Mouse (Mus musculus) activated CD4-positive, CD25-positive, alpha-beta regulatory T cell, adult 4 months (primary cell): ENCODE results near the gene Fam20c. TPM values are rescaled to one million over a fixed set of nuclear protein-coding genes. Genes with fewer than 3 reads are reported as not detected.

Source experiments
- ATAC-seq: one replicate; pipeline ENCODE4 v1.8.0; 2017
- polyA plus RNA-seq, 2 experiments: library from polyadenylated mRNA; unstranded; fragments of 100-300 nt; shearing (Covaris generic); gene quantifications; one replicate each; pipeline ENCODE4 v1.2.1; 2017

The Fam20c gene
- polyA plus RNA-seq, 2 experiments from 2014 or later: not detected

GRCm38 (mm10) chr5:138757135-138757534 lies 2.8 kb downstream of the Fam20c start:
- ATAC-seq: no peak

DNA sequence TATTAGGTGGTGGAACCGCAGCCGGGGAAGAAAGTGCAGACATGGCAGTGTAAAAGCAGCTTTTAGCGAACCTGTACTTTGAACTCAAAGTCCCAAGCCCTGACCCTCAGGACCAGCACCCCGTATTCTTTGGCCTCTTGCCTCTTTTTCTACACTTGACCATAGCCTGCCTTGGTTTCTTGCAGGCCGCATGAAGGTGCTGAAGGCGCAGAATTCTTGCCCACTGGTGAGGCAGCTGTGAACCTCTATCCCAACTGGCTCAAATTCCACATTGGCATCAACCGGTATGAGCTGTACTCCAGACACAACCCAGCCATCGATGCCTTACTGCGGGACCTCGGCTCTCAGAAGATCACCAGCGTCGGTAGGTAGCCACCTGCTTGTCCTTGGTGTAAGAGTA lies 3.3 kb downstream of the Fam20c start:
- no peak for ATAC-seq

DNA sequence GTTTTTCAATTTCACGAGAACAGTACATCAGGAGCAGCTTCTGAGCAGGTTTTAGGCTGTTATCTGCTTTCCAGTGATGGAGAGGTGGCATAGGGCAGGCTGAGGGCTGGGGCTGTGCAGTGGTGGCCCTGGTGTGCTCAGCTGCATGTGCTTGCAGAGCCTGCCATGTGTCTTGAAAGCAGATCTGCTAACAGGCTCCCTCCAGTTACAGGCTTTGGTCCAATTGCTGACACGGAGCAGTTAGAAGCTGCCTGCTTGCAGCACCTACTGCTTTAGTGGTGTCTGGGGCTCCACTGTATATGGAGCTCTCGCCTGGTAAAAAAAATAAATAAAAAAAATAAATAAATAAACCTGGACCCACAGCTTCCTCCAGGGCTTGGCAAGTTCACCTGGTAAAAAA lies 4.2 kb downstream of the Fam20c start:
- no peak for ATAC-seq

- ATAC-seq: no peak
Measured at GRCm38 (mm10) chr5:138761836-138762334, 7.6 kb downstream of the Fam20c start.

- no peak for ATAC-seq
Measured at GRCm38 (mm10) chr5:138762361-138762760, 8.0 kb downstream of the Fam20c start.

GRCm38 (mm10) chr5:138764601-138765000 lies 10.3 kb downstream of the Fam20c start:
- ATAC-seq: no peak

- ATAC-seq: no peak
Measured at GRCm38 (mm10) chr5:138767650-138768049, 13.3 kb downstream of the Fam20c start.

DNA sequence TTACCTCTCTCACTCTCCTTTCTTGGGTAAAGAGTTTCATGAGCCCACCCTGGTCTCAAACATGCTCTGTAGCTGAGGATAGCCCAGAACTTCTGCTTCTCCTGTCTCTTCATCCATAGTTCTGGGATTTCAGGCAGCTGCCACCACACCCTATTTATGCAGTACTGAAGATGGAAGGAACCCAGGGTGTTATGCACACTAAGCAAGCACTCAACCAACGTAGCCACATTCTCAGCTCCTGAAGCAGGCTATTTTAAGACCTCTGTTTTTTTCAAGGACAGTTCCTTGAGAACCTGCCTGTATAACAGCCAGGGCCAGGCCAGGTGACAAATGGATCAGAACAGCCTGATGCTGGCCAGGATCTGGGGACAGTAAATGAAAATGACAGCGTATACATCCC lies 14.4 kb downstream of the Fam20c start:
- no peak for ATAC-seq

DNA sequence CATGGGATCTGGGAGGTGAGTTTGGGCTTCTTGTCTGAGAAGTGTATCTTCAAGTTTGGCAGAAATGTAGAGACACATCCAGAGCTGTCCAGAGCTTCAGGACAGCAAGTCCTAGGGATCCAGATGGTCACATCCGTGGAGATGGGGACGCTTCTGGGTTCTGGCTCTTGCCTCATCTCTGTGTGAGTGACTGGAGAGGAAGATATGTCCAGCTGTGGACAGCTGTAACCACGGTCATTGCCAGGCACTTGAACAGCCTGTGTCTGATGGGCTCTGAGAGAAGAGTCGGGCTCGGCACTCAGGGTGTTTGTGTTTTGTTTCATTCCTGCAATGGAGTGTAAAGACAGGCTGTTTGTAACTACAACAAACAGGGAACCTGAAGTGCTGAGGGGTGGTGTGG lies 14.8 kb downstream of the Fam20c start:
- ATAC-seq: no peak

DNA sequence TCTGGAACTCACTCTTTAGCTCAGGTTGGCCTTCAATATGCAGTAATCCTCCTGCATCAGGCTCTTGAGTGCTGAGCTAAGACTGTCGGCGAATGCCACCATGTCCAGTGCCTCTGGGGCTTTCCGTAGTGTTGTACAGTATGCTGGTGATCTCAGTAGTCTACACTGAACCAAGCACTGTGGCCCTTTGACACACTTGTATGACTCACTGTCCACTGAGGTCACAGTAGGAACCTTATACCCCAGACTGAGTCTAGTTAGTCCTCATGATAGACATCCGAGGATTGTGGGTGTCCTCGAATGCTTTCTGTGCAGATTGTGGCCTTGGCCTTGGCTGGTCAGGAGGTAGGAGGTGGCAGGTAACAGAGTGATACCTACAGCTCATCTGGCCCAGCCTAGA lies 20.8 kb downstream of the Fam20c start:
- ATAC-seq: no peak

DNA sequence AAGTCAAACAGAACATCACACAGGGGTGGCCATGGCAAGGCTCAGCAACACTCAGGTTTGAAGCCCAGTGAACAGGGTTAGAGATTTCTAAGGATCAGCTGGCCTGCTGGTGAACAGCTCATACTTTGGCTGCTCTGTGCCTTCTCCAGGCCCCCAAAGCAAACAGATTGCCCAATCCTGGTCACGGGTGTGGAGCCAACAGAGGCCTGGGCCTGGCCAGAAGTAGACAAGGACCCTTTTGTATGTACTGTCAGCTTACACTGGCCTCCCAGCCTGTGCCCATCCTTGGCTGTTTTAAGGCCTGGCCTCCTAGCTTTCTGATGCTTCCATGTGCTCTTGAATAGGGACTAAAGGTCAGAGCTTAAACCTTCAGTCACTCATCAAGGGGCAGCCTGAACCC lies 22.0 kb downstream of the Fam20c start:
- ATAC-seq: no peak

DNA sequence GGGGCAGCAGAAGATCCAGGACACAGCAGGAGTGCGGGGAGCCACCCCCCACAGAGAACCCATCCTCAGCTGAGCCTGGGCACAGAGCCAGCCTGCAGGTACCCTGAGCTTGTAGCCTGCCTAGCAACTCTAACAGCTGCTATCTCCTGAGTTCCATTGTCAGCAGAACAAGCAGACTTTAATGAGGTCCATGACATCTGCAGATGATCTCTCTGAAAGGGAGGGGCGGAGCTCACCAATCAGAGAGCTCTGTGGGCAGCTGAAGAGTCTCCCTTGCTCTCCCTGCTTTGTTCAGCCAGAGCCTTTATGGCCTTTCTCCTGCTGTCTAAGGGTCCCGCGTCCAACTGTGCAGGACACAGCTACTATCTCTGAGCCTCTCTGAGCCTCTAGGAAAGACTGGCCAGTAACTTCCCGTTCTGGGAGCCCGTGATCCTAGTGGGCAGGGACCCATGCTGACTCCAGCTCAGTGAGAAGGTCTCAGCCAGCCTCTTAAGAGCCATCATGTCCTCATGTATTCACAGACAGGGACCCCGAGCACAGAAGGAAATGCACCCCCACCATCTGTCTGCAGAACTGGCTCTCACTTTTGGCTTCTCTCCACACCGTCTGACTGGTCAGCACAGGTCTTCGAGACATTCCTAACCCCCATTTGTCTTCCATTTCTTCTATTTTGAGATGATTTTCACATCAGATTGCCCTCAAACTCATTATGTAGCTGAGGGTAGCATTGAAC lies 24.6 kb downstream of the Fam20c start:
- no peak for ATAC-seq

DNA sequence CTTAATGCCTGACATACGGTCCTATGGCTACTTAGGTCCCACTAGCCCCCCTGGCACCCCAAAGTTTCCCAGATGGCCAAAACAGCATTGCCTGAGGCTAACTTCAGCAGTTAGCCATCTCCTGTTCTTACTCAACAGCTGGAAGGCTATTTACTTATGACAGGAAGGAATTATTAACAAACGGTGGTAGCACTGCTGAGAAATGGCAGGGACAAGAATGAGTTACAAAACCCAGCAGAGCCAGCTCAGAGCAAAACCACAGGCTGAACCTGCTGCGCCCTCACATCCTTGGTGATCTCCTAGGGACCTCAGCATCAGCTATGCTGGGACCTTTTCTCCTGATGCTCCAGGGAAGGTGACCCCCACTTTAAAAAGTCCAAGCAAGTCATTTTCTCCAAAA lies 25.3 kb downstream of the Fam20c start:
- no peak for ATAC-seq

GRCm38 (mm10) chr5:138782697-138783096 lies 28.4 kb downstream of the Fam20c start:
- ATAC-seq: no peak

- ATAC-seq: no peak
Measured at GRCm38 (mm10) chr5:138783181-138783580, 28.9 kb downstream of the Fam20c start.

DNA sequence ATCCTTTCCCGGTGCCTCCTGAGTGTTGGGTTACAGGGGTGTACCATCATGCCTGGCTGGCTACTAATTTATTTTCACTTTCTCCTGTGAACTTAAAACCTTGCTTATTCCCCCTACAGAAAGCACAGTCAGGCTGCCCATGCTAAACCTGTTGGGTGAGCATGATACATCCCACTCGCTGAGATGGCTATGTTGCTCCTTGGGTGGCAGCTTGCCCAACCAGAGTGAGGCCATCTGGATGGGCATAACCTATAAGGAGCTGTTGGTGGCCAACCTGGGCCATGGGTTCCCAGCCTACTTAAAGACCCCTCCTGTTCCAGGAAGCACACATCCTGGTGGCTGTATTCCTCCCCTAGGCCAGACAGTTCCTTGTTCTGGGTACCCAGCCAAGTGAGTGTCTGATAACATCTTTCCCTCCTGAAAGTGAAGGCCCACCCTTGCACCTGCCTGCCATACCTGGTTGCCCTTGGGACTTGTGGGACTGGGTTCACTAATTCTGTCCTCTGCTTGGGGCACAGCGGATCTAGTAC lies 31.7 kb downstream of the Fam20c start:
- ATAC-seq: no peak

GRCm38 (mm10) chr5:138787648-138788047 lies 33.3 kb downstream of the Fam20c start:
- no peak for ATAC-seq

GRCm38 (mm10) chr5:138788481-138789211 lies 34.3 kb downstream of the Fam20c start:
- ATAC-seq: no peak

DNA sequence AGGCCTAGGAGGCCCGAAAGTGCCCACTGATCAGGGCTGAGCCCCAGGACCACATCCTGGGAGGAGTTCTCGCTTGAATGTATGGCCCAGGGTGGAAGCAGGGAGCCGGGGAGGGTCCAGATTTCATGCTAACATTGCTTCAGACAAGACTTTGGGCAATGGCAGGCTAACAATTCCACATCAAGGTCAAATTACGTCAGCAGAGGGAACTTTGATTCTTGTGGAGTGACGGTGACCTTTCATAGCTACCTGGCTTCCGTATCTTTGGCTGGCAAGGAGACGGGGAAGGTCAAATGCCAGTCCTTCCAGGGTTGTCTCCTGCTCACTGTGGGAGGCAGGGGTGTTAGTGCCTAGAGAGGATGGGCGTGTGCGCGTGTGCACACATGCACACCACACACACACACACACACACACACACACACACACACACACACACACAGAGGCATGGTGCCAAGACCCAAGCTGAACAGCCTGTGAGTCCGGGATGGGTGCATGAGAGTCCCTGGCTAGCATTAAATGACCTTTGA lies 36.7 kb downstream of the Fam20c start:
- ATAC-seq: no peak

DNA sequence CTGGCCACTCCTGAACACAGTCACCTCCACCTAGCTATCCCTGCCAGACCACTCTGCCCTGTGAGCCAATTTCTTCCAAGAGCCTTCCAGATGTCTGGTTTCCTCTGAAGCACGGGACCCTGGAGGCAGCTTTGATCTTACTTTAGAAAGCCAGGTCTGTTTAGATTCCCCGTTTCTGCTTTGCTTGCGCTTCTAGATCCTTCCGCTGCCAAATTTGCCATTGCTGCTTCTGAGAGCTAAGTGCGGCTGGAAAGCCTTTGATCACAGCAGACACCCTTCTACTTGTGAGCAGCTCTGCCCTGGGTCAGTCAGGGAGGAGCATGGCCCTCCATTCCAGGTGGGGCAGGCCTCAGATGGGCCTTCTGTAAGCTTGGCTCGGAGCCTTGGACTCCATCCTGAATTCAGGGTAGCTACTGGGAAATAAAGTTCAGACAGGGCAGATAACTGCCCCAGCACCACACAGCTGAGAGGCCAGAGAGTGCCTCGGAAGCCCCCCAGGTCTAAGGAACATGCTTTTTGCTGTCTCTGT lies 47.3 kb downstream of the Fam20c start:
- no peak for ATAC-seq

DNA sequence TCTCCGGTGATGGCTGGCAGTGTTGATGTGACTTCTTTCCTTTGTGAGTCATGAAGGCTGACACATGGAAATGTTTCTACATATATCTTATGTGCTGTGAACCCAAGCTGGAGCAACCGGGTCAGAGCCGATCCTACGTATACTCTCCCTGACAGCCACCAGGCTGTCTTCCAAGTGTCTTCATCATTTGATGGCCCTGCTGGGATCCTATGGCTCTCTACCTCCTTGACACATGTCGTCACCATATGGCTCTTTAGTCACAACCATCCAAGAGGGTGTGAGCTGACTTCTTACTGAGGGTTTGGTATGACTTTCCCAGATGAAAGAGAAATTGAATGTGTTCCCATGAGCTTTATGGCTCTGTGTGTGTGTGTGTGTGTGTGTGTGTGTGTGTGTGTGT lies 50.0 kb downstream of the Fam20c start:
- no peak for ATAC-seq

DNA sequence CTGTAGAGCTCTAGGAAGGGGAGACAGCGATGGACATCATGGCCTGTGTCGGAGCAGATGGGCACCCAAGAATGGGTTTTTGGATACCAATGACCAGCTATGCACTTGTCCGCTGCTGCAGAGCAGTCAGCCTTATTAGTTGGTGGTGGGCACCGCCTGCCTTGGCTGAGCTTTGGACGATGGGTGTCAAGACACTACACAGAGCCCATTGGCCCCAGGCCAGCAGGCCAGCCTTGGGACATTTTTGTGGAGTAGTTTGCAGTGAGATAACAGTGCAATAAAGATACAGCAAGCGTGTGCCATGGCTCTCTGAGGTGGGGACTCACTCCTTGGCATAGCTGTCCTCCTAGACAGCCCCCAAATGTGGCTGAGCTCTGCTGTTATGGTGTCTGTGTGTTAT lies 55.5 kb downstream of the Fam20c start:
- ATAC-seq: no peak

GRCm38 (mm10) chr5:138819780-138820179 lies 65.5 kb downstream of the Fam20c start, which contains the start of gene Gm5294:
TSS of gene Gm5294 (plus strand) at chr5:138820080.
- ATAC-seq: no peak
